Mouse (Mus musculus) lung, postnatal 0 days (tissue): Measurements from ENCODE around the gene Ptprn2.

Experiments used
- CTCF ChIP-seq: IDR thresholded peaks from 2 replicates; pipeline ENCODE4 v1.5.1; 2016; ENCODE audit warnings: antibody characterized with exemption, mild to moderate bottlenecking
- EP300 ChIP-seq: IDR thresholded peaks from 2 replicates; pipeline ENCODE4 v1.6.1; 2016; ENCODE audit warnings: antibody characterized with exemption, mild to moderate bottlenecking, control low read depth

- no peak for TF ChIP-seq CTCF
- no peak for TF ChIP-seq EP300
Observed at GRCm38 (mm10) chr12:116770911-116771310, 285.4 kb downstream of the Ptprn2 start.
